Mouse (Mus musculus) small intestine, adult 2 months (tissue): ENCODE measurements around the gene Tiam2.

ENCODE experiments used
- CTCF ChIP-seq: fragments of 200-500 bp; IDR thresholded peaks from 2 replicates; pipeline ENCODE4 v1.5.1; 2012; ENCODE audit warnings: low read depth, mild to moderate bottlenecking, control low read depth, inconsistent platforms, low read length, moderate library complexity, mixed read lengths; ENCODE audit not compliant: insufficient replicate concordance, insufficient read length; ENCODE audit errors: extremely low read depth
- POLR2A ChIP-seq: fragments of 200-500 bp; IDR thresholded peaks from 2 replicates; pipeline ENCODE4 v1.6.1; 2012; ENCODE audit warnings: low read depth, mild to moderate bottlenecking, control low read depth, inconsistent platforms, low read length, moderate library complexity

DNA sequence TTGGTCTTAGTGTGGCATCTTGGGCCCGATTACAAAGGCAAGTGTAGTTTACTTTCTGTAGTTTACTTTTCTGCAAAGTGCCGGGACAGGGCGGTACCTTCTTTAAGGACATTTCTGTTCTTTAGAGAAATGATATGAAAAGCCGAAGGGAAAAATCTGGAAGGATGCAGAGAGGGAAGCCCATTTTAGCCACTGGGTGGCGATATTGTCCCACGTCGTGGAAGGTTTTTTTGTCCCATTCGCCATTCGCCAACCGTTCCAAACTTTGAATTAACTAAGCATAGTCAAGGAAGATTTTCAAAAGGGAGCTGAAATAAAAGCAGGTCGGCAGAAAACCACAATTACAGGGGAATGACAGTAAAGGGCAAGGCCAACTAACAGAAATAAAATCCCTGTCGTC is 244.5 kb downstream of the Tiam2 start:
- TF ChIP-seq POLR2A (no peak), CTCF (peak; percentile 72; the same call in 1 of the 2 replicates)
